Mouse (Mus musculus): ENCODE data around the gene Phactr2. TPM values are rescaled to one million over a fixed set of nuclear protein-coding genes. Genes with fewer than 3 reads are reported as not detected.

Gene Phactr2
- polyA plus RNA-seq, 1 experiment from 2014 or later: 24.0 TPM

DNA sequence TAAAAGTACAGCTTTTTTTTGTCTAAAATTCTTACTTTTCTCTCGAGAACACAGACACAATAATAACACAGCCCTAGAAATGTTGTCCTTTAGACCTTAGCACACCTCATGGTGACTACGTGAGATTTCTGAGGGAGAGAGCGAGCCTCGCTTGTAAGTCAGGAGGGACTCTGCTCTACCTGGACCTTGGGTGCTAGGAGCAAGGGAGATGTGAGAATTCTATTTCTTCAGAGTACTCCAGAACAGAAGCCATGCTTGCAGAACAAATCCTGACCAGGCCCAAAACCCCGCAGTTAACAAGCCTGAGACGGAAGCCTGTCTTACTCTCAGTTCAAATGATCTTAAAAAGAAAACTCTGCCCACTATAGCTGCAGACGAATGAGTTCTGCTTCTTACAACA is 243.5 kb downstream of the Phactr2 start:
- Histone ChIP-seq H3K27ac (replicated peaks; ENCODE audit: low read depth, low read length) (no peak overlapping the region), H3K4me3 (ENCODE audit: low read depth, low read length) (no peak overlapping the region), H3K9ac (replicated peaks; ENCODE audit: low read length) (no peak overlapping the region), H3K4me2 (ENCODE audit: low read depth, low read length) (no peak overlapping the region), H3K9me3 (replicated peaks; ENCODE audit: control insufficient read depth, low read length) (no peaks in the 10 kb centered on the region), H3K27me3 (ENCODE audit: control insufficient read depth, insufficient read depth, low read length) (no peaks in the 10 kb centered on the region), H3K4me1 (ENCODE audit: control insufficient read depth, insufficient read depth, low read length) (no peaks in the 10 kb centered on the region), H3K36me3 (replicated peaks; ENCODE audit: control insufficient read depth, insufficient read depth, low read depth, low read length) (no peaks in the 10 kb centered on the region)
- WGBS: 92% methylated on average over 7 of the region's 7 CpGs
- DNase-seq (ENCODE audit: low spot score): no peak
- no peak for ATAC-seq (replicated peaks; ENCODE audit: insufficient number of reproducible peaks, low FRiP score, low TSS enrichment, low read depth)

DNA sequence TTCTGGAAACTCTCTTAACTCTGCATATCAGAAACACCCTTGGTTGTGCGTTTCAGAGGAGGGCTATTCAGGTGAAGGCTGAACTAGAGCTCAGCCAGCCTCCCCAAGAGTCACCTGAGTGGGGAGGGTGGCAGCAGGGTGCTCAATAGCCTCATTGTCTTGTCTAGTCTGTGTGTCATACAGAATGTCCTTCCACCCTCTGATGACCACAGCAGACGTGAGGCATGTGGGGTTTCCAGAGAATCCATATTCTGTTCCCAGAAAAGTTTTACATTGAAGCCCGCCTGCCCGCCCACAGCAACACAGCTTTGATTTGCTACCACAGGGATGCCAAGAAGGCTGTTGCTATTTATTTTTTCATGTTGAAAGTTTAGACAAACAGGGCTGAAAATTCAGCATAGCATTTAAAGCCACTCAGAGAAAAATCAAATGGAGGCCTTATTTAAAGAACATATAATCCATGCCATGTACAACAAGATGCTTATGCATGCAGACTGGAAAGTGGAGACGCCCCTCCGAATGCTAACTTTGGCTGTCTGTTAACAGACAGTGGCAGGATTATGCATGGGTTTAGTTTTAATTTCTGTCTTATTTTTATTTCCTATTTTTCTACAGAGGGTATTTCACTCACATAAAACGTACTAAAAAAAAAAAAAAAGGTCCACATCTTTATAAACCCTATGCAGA is 248.7 kb downstream of the Phactr2 start:
- ATAC-seq (replicated peaks; ENCODE audit: insufficient number of reproducible peaks, low FRiP score, low TSS enrichment, low read depth) (no peak), DNase-seq (ENCODE audit: low spot score) (no peak)
- Histone ChIP-seq H3K9ac (replicated peaks; ENCODE audit: low read length) (no peak overlapping the region), H3K4me2 (ENCODE audit: low read depth, low read length) (no peak overlapping the region), H3K4me3 (ENCODE audit: low read depth, low read length) (no peak overlapping the region), H3K4me1 (ENCODE audit: control insufficient read depth, insufficient read depth, low read length) (no peaks in the 10 kb centered on the region), H3K27me3 (ENCODE audit: control insufficient read depth, insufficient read depth, low read length) (no peaks in the 10 kb centered on the region), H3K9me3 (replicated peaks; ENCODE audit: control insufficient read depth, low read length) (no peaks in the 10 kb centered on the region), H3K36me3 (replicated peaks; ENCODE audit: control insufficient read depth, insufficient read depth, low read depth, low read length) (no peaks in the 10 kb centered on the region), H3K27ac (replicated peaks; ENCODE audit: low read depth, low read length) (no peak overlapping the region)
- WGBS: 87% methylated on average over 7 of the region's 7 CpGs

- Histone ChIP-seq H3K4me1 (ENCODE audit: control insufficient read depth, insufficient read depth, low read length) (no peaks in the 10 kb centered on the region), H3K4me2 (ENCODE audit: low read depth, low read length) (no peak overlapping the region), H3K27me3 (ENCODE audit: control insufficient read depth, insufficient read depth, low read length) (no peaks in the 10 kb centered on the region), H3K4me3 (ENCODE audit: low read depth, low read length) (no peak overlapping the region), H3K27ac (replicated peaks; ENCODE audit: low read depth, low read length) (no peak overlapping the region), H3K9me3 (replicated peaks; ENCODE audit: control insufficient read depth, low read length) (no peaks in the 10 kb centered on the region), H3K36me3 (replicated peaks; ENCODE audit: control insufficient read depth, insufficient read depth, low read depth, low read length) (no peaks in the 10 kb centered on the region), H3K9ac (replicated peaks; ENCODE audit: low read length) (no peak overlapping the region)
- 87% methylated on average over 3 of the region's 3 CpGs for WGBS
- DNase-seq (ENCODE audit: low spot score) (no peak), ATAC-seq (replicated peaks; ENCODE audit: insufficient number of reproducible peaks, low FRiP score, low TSS enrichment, low read depth) (no peak)
Measured at GRCm38 (mm10) chr10:13222135-13222534, 252.1 kb downstream of the Phactr2 start.

DNA sequence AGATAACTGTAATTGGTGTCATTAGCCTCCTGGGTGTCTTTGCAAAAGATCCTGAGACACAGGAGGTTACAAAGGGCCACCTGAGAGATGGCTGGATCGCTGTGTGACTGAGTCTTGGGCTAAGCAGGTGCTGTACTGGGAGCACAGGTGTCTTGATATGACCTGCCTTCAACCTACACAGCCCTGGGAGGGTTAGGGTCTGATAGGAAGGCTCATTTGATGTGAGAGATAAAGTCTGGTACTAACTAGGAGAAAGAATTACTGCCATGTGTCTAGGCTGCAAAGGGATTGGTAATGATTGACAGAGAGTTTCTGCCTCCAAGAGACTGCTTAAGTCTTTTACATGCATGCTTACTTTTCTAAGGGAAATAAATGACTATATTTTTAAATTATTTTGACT is 254.2 kb downstream of the Phactr2 start:
- H3K27ac ChIP-seq (replicated peaks; ENCODE audit: low read depth, low read length): no peak overlapping the region
- no peaks in the 10 kb centered on the region for H3K36me3 ChIP-seq (replicated peaks; ENCODE audit: control insufficient read depth, insufficient read depth, low read depth, low read length)
- ATAC-seq (replicated peaks; ENCODE audit: insufficient number of reproducible peaks, low FRiP score, low TSS enrichment, low read depth) (no peak), DNase-seq (ENCODE audit: low spot score) (no peak)
- WGBS: 57% methylated on average over 1 of the region's 1 CpGs
- H3K9me3 ChIP-seq (replicated peaks; ENCODE audit: control insufficient read depth, low read length): no peaks in the 10 kb centered on the region
- no peak overlapping the region for H3K9ac ChIP-seq (replicated peaks; ENCODE audit: low read length)
- no peak overlapping the region for H3K4me3 ChIP-seq (ENCODE audit: low read depth, low read length)
- H3K4me2 ChIP-seq (ENCODE audit: low read depth, low read length): no peak overlapping the region
- H3K4me1 ChIP-seq (ENCODE audit: control insufficient read depth, insufficient read depth, low read length): no peaks in the 10 kb centered on the region
- no peaks in the 10 kb centered on the region for H3K27me3 ChIP-seq (ENCODE audit: control insufficient read depth, insufficient read depth, low read length)

- 77% methylated on average over 12 of the region's 12 CpGs for WGBS
- H3K4me2 ChIP-seq (ENCODE audit: low read depth, low read length): no peak overlapping the region
- no peak overlapping the region for H3K9ac ChIP-seq (replicated peaks; ENCODE audit: low read length)
- H3K4me1 ChIP-seq (ENCODE audit: control insufficient read depth, insufficient read depth, low read length): no peaks in the 10 kb centered on the region
- no peaks in the 10 kb centered on the region for H3K27me3 ChIP-seq (ENCODE audit: control insufficient read depth, insufficient read depth, low read length)
- no peak for DNase-seq (ENCODE audit: low spot score)
- H3K36me3 ChIP-seq (replicated peaks; ENCODE audit: control insufficient read depth, insufficient read depth, low read depth, low read length): no peaks in the 10 kb centered on the region
- H3K27ac ChIP-seq (replicated peaks; ENCODE audit: low read depth, low read length): no peak overlapping the region
- no peaks in the 10 kb centered on the region for H3K9me3 ChIP-seq (replicated peaks; ENCODE audit: control insufficient read depth, low read length)
- ATAC-seq (replicated peaks; ENCODE audit: insufficient number of reproducible peaks, low FRiP score, low TSS enrichment, low read depth): no peak
- no peak overlapping the region for H3K4me3 ChIP-seq (ENCODE audit: low read depth, low read length)
Measured at GRCm38 (mm10) chr10:13213956-13214355, 260.3 kb downstream of the Phactr2 start.

DNA sequence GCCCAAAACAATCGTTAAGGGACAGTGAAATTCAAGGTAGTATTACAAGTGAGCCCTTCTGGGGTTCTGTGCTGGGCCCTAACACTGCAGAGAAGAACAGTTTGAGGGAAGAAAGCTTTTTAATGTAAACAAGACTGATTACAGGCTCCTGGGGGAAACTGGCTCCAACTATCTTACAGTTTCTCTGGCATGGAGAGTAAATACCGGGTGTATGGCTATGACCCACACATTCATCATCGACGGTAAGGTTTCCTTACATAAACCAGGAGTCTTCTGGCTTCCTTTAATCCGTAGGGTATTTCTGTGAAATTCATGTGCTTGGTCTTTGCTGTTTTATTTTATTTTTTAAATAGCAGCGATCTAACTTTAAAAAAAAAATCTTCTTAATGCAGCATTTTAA is 261.4 kb downstream of the Phactr2 start:
- Histone ChIP-seq H3K36me3 (replicated peaks; ENCODE audit: control insufficient read depth, insufficient read depth, low read depth, low read length) (no peaks in the 10 kb centered on the region), H3K4me2 (ENCODE audit: low read depth, low read length) (no peak overlapping the region), H3K4me3 (ENCODE audit: low read depth, low read length) (no peak overlapping the region), H3K27me3 (ENCODE audit: control insufficient read depth, insufficient read depth, low read length) (no peaks in the 10 kb centered on the region), H3K9ac (replicated peaks; ENCODE audit: low read length) (no peak overlapping the region), H3K9me3 (replicated peaks; ENCODE audit: control insufficient read depth, low read length) (no peaks in the 10 kb centered on the region), H3K27ac (replicated peaks; ENCODE audit: low read depth, low read length) (no peak overlapping the region), H3K4me1 (ENCODE audit: control insufficient read depth, insufficient read depth, low read length) (no peaks in the 10 kb centered on the region)
- 71% methylated on average over 6 of the region's 6 CpGs for WGBS
- ATAC-seq (replicated peaks; ENCODE audit: insufficient number of reproducible peaks, low FRiP score, low TSS enrichment, low read depth): no peak
- DNase-seq (ENCODE audit: low spot score): no peak

DNA sequence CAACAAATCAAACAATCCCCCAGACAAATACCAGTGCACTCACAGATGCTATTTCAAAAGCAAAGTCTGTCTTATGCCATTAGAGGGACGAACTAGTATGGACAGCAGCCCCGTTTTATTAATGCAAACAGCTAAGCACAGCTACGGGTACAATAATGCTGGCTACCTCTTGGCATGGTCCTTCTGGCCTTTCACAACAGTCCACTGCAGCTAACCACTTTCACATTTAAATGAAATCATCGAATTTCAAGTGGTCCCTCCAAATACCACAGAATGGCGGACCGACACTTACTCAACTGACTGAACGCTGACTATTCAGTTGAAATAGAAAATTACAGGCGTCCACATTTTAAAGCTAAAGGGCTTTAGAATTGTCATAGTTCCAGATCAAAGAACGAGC is 261.9 kb downstream of the Phactr2 start:
- Histone ChIP-seq H3K4me1 (ENCODE audit: control insufficient read depth, insufficient read depth, low read length) (no peaks in the 10 kb centered on the region), H3K27ac (replicated peaks; ENCODE audit: low read depth, low read length) (no peak overlapping the region), H3K9ac (replicated peaks; ENCODE audit: low read length) (no peak overlapping the region), H3K9me3 (replicated peaks; ENCODE audit: control insufficient read depth, low read length) (no peaks in the 10 kb centered on the region), H3K27me3 (ENCODE audit: control insufficient read depth, insufficient read depth, low read length) (no peaks in the 10 kb centered on the region), H3K4me2 (ENCODE audit: low read depth, low read length) (no peak overlapping the region), H3K4me3 (ENCODE audit: low read depth, low read length) (no peak overlapping the region), H3K36me3 (replicated peaks; ENCODE audit: control insufficient read depth, insufficient read depth, low read depth, low read length) (no peaks in the 10 kb centered on the region)
- DNase-seq (ENCODE audit: low spot score) (no peak), ATAC-seq (replicated peaks; ENCODE audit: insufficient number of reproducible peaks, low FRiP score, low TSS enrichment, low read depth) (no peak)
- 73% methylated on average over 9 of the region's 9 CpGs for WGBS

GRCm38 (mm10) chr10:13209930-13210637 is 264.1 kb downstream of the Phactr2 start:
- Histone ChIP-seq H3K4me2 (ENCODE audit: low read depth, low read length) (no peak overlapping the region), H3K27ac (replicated peaks; ENCODE audit: low read depth, low read length) (no peak overlapping the region), H3K9me3 (replicated peaks; ENCODE audit: control insufficient read depth, low read length) (no peaks in the 10 kb centered on the region), H3K9ac (replicated peaks; ENCODE audit: low read length) (no peak overlapping the region), H3K4me1 (ENCODE audit: control insufficient read depth, insufficient read depth, low read length) (no peaks in the 10 kb centered on the region), H3K36me3 (replicated peaks; ENCODE audit: control insufficient read depth, insufficient read depth, low read depth, low read length) (no peaks in the 10 kb centered on the region), H3K27me3 (ENCODE audit: control insufficient read depth, insufficient read depth, low read length) (no peaks in the 10 kb centered on the region), H3K4me3 (ENCODE audit: low read depth, low read length) (no peak overlapping the region)
- 71% methylated on average over 8 of the region's 8 CpGs for WGBS
- ATAC-seq (replicated peaks; ENCODE audit: insufficient number of reproducible peaks, low FRiP score, low TSS enrichment, low read depth) (no peak), DNase-seq (ENCODE audit: low spot score) (no peak)
